Mouse (Mus musculus): ENCODE measurements around the gene Ogdhl.
"Not testable (repeated sequence)": the region's sequence is repeated elsewhere in the genome, so short reads cannot be mapped to it uniquely, and the experiment has no call there.

Ogdhl gene

GRCm38 (mm10) chr14:32321732-32322685, at the start of gene Ogdhl:
TSS of gene Ogdhl (plus strand) at chr14:32322019.
- DNase-seq (ENCODE audit: low read depth) = peak; percentile 93

- DNase-seq (ENCODE audit: low read depth) = no peak
Observed at GRCm38 (mm10) chr14:32301622-32302021, 20.2 kb upstream of the Ogdhl start.

GRCm38 (mm10) chr14:32302423-32302822, 19.4 kb upstream of the Ogdhl start:
- DNase-seq (ENCODE audit: low read depth) = no peak

- peak; percentile 3 for DNase-seq (ENCODE audit: low read depth)
Observed at GRCm38 (mm10) chr14:32304921-32305320, 16.9 kb upstream of the Ogdhl start.

GRCm38 (mm10) chr14:32309876-32310275, 11.9 kb upstream of the Ogdhl start:
- DNase-seq (ENCODE audit: low read depth) = peak; percentile 54

GRCm38 (mm10) chr14:32311381-32312035, 10.3 kb upstream of the Ogdhl start:
- DNase-seq (ENCODE audit: low read depth) = no peak

- peak; percentile 76 for DNase-seq (ENCODE audit: low read depth)
Observed at GRCm38 (mm10) chr14:32317822-32318221, 4.0 kb upstream of the Ogdhl start.

- DNase-seq (ENCODE audit: low read depth) = no peak
Observed at GRCm38 (mm10) chr14:32323221-32323620, 1.4 kb downstream of the Ogdhl start.

- DNase-seq (ENCODE audit: low read depth) = no peak
Observed at GRCm38 (mm10) chr14:32327366-32327765, 5.5 kb downstream of the Ogdhl start.

- no peak for DNase-seq (ENCODE audit: low read depth)
Observed at GRCm38 (mm10) chr14:32332515-32333445, 11.0 kb downstream of the Ogdhl start.

GRCm38 (mm10) chr14:32336021-32336420, 14.2 kb downstream of the Ogdhl start:
- no peak for DNase-seq (ENCODE audit: low read depth)

GRCm38 (mm10) chr14:32336547-32336946, 14.7 kb downstream of the Ogdhl start:
- DNase-seq (ENCODE audit: low read depth) = no peak

- DNase-seq (ENCODE audit: low read depth) = no peak
Observed at GRCm38 (mm10) chr14:32341823-32342222, 20.0 kb downstream of the Ogdhl start.

GRCm38 (mm10) chr14:32344176-32344575, 22.4 kb downstream of the Ogdhl start:
- no peak for DNase-seq (ENCODE audit: low read depth)

GRCm38 (mm10) chr14:32344694-32345093, 22.9 kb downstream of the Ogdhl start:
- no peak for DNase-seq (ENCODE audit: low read depth)

GRCm38 (mm10) chr14:32347307-32347706, 25.5 kb downstream of the Ogdhl start:
- DNase-seq (ENCODE audit: low read depth) = no peak

GRCm38 (mm10) chr14:32351181-32351920, 29.5 kb downstream of the Ogdhl start:
- DNase-seq (ENCODE audit: low read depth) = not testable (repeated sequence)

- no peak for DNase-seq (ENCODE audit: low read depth)
Observed at GRCm38 (mm10) chr14:32364359-32364758, 42.5 kb downstream of the Ogdhl start.

GRCm38 (mm10) chr14:32369756-32370155, 47.9 kb downstream of the Ogdhl start:
- DNase-seq (ENCODE audit: low read depth) = peak; percentile 51

- DNase-seq (ENCODE audit: low read depth) = no peak
Observed at GRCm38 (mm10) chr14:32372510-32372909, 50.7 kb downstream of the Ogdhl start.

- DNase-seq (ENCODE audit: low read depth) = no peak
Observed at GRCm38 (mm10) chr14:32379395-32380098, 57.7 kb downstream of the Ogdhl start.

Data from NIH3T3 (cell line).